Mouse (Mus musculus) neural tube, embryonic 12.5 days (tissue): ENCODE data around the gene Gm5460. TPM values are rescaled to one million over a fixed set of nuclear protein-coding genes. Genes with fewer than 3 reads are reported as not detected.

Experiments
- ATAC-seq: fragments of 200-750 bp; cut with Nextera tagmentation; 2 replicates; pipeline ENCODE4 v1.8.0; 2017; ENCODE audit warnings: low read depth, mild to moderate bottlenecking, moderate TSS enrichment, moderate library complexity; ENCODE audit not compliant: low FRiP score
- H3K27ac ChIP-seq: fragments of 300-500 bp; sonication (generic); 2 replicates; pipeline ENCODE4 v1.5.1; 2016
- H3K27me3 ChIP-seq: fragments of 300-500 bp; sonication (generic); replicated peaks from 2 replicates; pipeline ENCODE4 v1.6.1; 2016; ENCODE audit warnings: mild to moderate bottlenecking
- H3K36me3 ChIP-seq: fragments of 300-500 bp; sonication (generic); 2 replicates; pipeline ENCODE4 v1.6.1; 2016; ENCODE audit warnings: mild to moderate bottlenecking
- H3K4me1 ChIP-seq: fragments of 300-500 bp; sonication (generic); 2 replicates; pipeline ENCODE4 v1.6.1; 2016
- H3K4me2 ChIP-seq: fragments of 300-500 bp; sonication (generic); replicated peaks from 2 replicates; pipeline ENCODE4 v1.6.1; 2016; ENCODE audit warnings: mild to moderate bottlenecking
- H3K4me3 ChIP-seq: fragments of 300-500 bp; sonication (generic); 2 replicates; pipeline ENCODE4 v1.5.1; 2016
- H3K9ac ChIP-seq: fragments of 300-500 bp; sonication (generic); 2 replicates; pipeline ENCODE4 v1.6.1; 2016; ENCODE audit warnings: mild to moderate bottlenecking
- H3K9me3 ChIP-seq: fragments of 300-500 bp; sonication (generic); 2 replicates; pipeline ENCODE4 v1.6.1; 2016; ENCODE audit warnings: mild to moderate bottlenecking
- WGBS: fragments of 180-500 bp; shearing (Covaris S2); methylation state at CpG from one replicate; pipeline ENCODE4 v1.1.7; 2016; 5-methylcytosine and 5-hydroxymethylcytosine counted together
- polyA plus RNA-seq: library from polyadenylated mRNA; unstranded; fragments of >200 nt; fragmentation: Nextera tagmentation; extraction: Ambion mirVana; gene quantifications from 2 replicates; pipeline ENCODE4 v1.2.1, GENCODE M21; 2016

Gm5460 gene
- not detected in 2 replicates for polyA plus RNA-seq

DNA sequence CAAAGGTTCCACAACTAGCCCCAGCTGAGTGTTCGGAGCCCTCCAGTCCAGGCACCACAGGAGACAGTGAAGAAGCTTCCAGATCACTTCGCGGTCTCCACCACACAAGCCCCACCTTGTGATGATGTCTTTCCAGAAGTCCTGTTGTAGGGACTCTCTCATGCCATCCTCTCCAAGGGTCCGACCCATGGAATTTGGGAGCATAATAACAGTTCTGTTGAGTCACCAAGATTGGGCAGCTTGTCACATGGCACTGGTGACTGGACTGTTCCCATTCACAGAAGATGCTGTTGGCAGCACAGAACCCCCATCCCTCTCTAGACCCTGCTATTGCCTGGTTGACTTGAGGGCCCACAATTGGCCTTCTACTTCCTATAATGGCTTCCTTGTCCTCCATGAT lies at the start of gene Gm5460:
Gene Gm5460, plus strand, starts transcription at position 378 of the 400 bp plus-strand sequence.
- H3K9ac ChIP-seq, result no peak within 1 kb of the TSS
- H3K4me2 ChIP-seq, result no peak within 1 kb of the TSS
- no peak within 1 kb of the TSS for H3K27ac ChIP-seq
- ATAC-seq, result no peak
- WGBS, result 96% methylated on average over 4 of the region's 4 CpGs
- no peaks in the 10 kb centered on the region for H3K27me3 ChIP-seq
- no peaks in the 10 kb centered on the region for H3K36me3 ChIP-seq
- no peaks in the 10 kb centered on the region for H3K9me3 ChIP-seq
- no peak within 1 kb of the TSS for H3K4me3 ChIP-seq
- H3K4me1 ChIP-seq, result no peaks in the 10 kb centered on the region

DNA sequence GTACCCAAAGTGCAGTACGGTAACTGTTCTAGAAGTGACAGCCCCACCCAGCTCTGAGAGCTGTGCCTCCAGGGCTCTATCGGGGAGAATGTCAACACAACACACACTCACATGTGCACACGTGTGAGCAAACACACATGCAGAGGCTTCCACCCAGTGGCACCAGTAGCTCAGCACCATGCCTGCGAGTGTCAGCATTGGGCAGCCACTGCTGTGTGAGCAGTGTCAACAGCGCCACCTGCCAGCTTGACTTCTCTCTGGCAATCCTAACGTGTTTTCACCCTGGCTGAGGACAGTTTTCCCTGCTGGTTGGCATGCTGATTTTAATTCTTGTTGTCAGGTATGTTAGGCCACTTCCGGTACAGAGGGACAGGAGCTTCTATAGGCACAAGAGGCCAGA lies 43.9 kb upstream of the Gm5460 start:
- no peaks in the 10 kb centered on the region for H3K9me3 ChIP-seq
- 52% methylated on average over 7 of the region's 7 CpGs for WGBS
- ATAC-seq, result no peak

DNA sequence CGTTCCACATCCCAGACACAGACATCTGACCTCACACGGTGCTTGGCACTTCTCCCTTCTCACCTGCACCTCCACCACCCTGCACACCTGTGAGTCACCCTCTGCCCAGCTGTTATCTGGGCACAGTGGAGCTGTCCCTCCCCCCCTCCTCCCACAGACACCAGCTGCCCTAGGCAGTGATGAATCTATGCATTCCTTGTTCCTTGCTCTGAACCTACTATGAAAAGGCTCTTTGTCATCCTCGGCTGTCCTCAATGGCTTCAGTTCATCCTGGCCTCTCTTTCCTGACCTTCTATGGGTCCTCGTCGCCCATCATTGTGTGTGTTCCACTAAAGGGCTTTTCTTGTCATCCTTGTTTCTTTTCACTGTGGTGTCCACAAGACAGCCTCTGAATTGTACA lies 41.8 kb upstream of the Gm5460 start:
- 51% methylated on average over 5 of the region's 5 CpGs for WGBS
- H3K27me3 ChIP-seq, result peaks cover 4% of the 10 kb centered on the region; the same call in 1 of the 2 replicates

More for the DNA sequence above, 43.9 kb upstream of the Gm5460 start:
- Histone ChIP-seq H3K4me2 (no peak overlapping the region), H3K27me3 (no peaks in the 10 kb centered on the region), H3K4me3 (no peak overlapping the region), H3K4me1 (no peaks in the 10 kb centered on the region), H3K36me3 (no peaks in the 10 kb centered on the region), H3K9ac (no peak overlapping the region), H3K27ac (no peak overlapping the region)

DNA sequence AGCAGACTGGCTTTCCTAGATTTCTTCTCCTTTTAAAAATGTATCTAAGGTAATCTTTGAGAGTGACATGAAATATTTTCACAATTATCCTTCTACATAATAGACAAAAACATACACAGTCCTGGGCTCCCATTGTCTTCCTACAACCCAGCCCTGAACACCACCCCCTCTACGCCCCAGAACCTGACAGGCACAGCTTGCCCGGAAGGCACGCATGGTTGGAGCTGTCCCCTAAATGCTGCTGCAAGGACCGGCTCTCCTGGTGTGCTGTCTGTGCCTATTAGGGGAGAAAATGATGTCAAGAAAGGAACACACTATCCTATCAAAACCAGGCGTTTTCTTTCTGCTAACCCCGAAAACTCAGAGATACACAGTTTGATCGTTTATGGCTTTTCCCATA lies 38.8 kb upstream of the Gm5460 start:
- Histone ChIP-seq H3K27ac (no peak overlapping the region), H3K27me3 (peaks cover 4% of the 10 kb centered on the region; the same call in 1 of the 2 replicates), H3K36me3 (no peaks in the 10 kb centered on the region), H3K4me2 (no peak overlapping the region), H3K4me1 (peaks cover 7% of the 10 kb centered on the region), H3K9me3 (no peaks in the 10 kb centered on the region), H3K4me3 (no peak overlapping the region), H3K9ac (no peak overlapping the region)
- ATAC-seq, result no peak
- WGBS, result 45% methylated on average over 7 of the region's 7 CpGs

More for the DNA sequence above, 41.8 kb upstream of the Gm5460 start:
- H3K4me1 ChIP-seq, result peaks cover 7% of the 10 kb centered on the region
- no peak for ATAC-seq
- no peaks in the 10 kb centered on the region for H3K9me3 ChIP-seq
- H3K27ac ChIP-seq, result no peak overlapping the region
- no peak overlapping the region for H3K4me3 ChIP-seq
- H3K9ac ChIP-seq, result no peak overlapping the region
- no peaks in the 10 kb centered on the region for H3K36me3 ChIP-seq
- no peak overlapping the region for H3K4me2 ChIP-seq

DNA sequence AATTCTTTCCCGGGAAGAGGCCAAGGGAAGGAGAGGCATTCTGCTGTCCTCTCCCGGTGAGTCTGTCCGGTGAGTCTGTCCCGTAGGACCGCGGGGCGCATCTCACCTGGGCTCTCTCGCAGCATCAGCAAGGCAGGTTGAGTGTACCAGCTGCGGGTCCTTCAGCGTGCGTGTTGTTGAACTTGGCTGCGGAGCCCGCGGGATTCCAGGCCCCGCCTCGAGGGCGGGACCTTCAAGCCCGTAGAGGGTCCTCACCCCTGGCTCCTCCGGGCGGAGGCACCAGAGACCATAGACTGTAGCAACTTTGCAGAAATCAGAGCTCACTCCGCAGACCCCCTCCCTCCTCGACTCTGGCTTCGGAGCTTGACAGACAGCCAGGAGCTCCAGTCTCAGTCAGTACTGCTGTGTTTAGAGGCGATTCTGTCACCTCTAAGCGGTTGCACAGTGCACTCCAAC lies 37.9 kb upstream of the Gm5460 start, which contains the start of gene Zfp488:
Gene Zfp488, minus strand, starts transcription at position 161 of the 456 bp plus-strand sequence.
- H3K4me1 ChIP-seq, result peaks cover 7% of the 10 kb centered on the region
- H3K27ac ChIP-seq, result no peak within 1 kb of the TSS
- peak; percentile 65; the same call in 1 of the 2 replicates for ATAC-seq
- H3K27me3 ChIP-seq, result peaks cover 4% of the 10 kb centered on the region; the same call in 1 of the 2 replicates
- 2% methylated on average over 25 of the region's 25 CpGs for WGBS
- peak within 1 kb of the TSS; percentile 36 for H3K4me3 ChIP-seq
- no peak within 1 kb of the TSS for H3K9ac ChIP-seq
- H3K9me3 ChIP-seq, result no peaks in the 10 kb centered on the region
- peak within 1 kb of the TSS; percentile 79 for H3K4me2 ChIP-seq
- no peaks in the 10 kb centered on the region for H3K36me3 ChIP-seq

DNA sequence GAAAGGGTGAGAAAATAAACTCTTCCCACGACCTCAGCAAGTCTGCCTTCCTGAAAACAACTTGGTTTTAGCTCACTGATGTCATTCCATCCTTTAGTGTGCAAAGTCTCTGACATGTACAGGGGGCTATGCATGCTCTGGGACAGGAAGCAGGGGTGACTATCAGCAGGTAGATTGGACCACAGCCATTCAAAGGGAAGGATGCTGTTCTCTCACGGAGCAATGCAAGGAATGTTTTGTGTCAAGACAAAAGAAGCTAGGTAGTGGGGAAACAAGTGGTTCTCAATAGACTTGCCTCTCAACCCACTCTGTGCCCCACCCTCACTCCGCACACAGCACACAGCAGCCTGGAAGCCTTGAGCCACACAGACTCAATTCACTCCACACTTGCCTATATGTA lies 27.4 kb upstream of the Gm5460 start:
- Histone ChIP-seq H3K9me3 (no peaks in the 10 kb centered on the region), H3K4me3 (no peak overlapping the region), H3K27ac (no peak overlapping the region), H3K27me3 (no peaks in the 10 kb centered on the region), H3K9ac (no peak overlapping the region), H3K36me3 (no peaks in the 10 kb centered on the region), H3K4me2 (no peak overlapping the region), H3K4me1 (no peaks in the 10 kb centered on the region)
- 54% methylated on average over 3 of the region's 3 CpGs for WGBS
- no peak for ATAC-seq

DNA sequence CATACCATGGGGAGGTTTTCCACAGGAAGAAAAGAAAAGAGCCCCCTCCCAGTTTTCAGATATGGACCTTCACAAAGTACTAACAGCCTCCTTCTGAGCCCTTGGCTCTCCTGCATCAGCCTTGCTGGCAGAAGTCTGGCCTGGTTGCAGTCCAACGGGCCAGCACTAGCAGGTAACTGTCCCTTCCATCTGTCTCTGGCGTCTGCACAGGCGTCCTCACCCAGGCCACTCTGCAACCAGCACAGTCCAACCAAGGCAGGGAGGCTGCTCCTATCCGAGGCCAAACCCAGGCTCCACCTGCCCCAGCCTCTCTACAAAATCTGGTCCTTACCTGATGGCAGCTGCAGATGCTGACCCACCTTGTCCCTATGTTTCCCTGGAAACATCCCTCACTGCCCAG lies 24.6 kb upstream of the Gm5460 start:
- no peak overlapping the region for H3K27ac ChIP-seq
- ATAC-seq, result no peak
- no peaks in the 10 kb centered on the region for H3K27me3 ChIP-seq
- no peak overlapping the region for H3K4me3 ChIP-seq
- H3K36me3 ChIP-seq, result no peaks in the 10 kb centered on the region
- no peak overlapping the region for H3K9ac ChIP-seq
- 73% methylated on average over 4 of the region's 4 CpGs for WGBS
- no peaks in the 10 kb centered on the region for H3K9me3 ChIP-seq
- H3K4me1 ChIP-seq, result no peaks in the 10 kb centered on the region
- no peak overlapping the region for H3K4me2 ChIP-seq

DNA sequence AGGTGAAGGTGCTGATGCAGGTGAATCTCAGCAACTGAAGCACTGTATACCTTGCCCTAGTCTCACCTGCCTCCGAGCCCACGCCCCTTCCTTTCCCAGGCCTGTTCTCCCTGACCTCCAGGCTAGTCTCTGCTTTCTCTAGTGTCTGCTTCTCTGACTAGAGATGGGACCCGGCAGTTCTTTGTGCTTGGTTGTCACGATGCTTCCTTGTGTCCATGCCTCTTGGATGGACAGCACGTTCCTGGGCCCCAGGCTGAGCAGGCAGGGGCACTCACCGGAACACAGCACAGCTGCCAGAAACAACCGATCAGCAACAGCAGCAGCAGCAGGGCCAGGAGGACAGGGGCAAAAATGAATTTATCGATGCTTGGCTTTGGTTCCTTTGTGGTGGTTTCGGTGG lies 23.5 kb upstream of the Gm5460 start:
- no peak overlapping the region for H3K27ac ChIP-seq
- no peak overlapping the region for H3K4me2 ChIP-seq
- H3K4me3 ChIP-seq, result no peak overlapping the region
- ATAC-seq, result no peak
- H3K9me3 ChIP-seq, result no peaks in the 10 kb centered on the region
- H3K9ac ChIP-seq, result no peak overlapping the region
- H3K36me3 ChIP-seq, result no peaks in the 10 kb centered on the region
- WGBS, result 91% methylated on average over 9 of the region's 9 CpGs
- H3K4me1 ChIP-seq, result no peaks in the 10 kb centered on the region
- no peaks in the 10 kb centered on the region for H3K27me3 ChIP-seq

DNA sequence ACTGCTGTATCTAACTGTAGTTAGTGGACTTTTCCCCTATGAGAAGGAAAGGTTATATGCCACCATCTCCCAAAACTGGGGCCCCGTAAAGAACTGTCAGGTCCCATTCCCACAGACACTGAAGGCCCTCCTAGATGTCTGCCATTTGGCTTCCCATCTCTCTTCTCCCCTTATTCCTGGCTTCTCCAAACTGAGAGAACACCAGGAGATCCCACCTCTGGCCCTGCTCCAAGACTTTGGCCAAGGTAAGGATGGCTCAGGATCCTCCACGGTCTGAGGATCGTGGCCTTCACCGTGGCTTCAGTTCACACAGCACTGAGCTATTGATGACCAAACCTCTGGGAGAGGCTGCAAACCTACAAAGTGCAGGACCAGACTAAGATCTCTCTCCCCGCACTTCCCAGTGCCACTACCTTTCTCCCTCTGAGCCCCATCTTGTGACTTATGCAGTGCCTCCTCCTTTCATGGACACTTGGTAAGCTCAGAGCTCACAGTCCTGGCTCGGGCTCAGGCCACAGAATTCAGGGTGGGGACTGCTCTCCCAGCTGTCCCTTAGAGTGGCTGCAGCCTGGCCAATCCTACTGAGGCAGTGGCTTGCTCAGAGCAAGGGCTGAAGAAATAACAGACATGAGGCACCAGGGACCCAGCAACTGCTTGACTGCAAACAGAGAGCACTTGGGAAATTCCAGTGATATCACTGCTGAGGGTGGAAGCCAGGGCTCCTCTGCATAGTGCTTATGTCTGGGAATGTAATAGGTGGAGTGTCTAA lies 22.9 kb upstream of the Gm5460 start:
- H3K27ac ChIP-seq, result no peak overlapping the region
- no peaks in the 10 kb centered on the region for H3K4me1 ChIP-seq
- no peaks in the 10 kb centered on the region for H3K27me3 ChIP-seq
- H3K4me2 ChIP-seq, result no peak overlapping the region
- no peak overlapping the region for H3K9ac ChIP-seq
- ATAC-seq, result no peak
- H3K9me3 ChIP-seq, result no peaks in the 10 kb centered on the region
- H3K4me3 ChIP-seq, result no peak overlapping the region
- H3K36me3 ChIP-seq, result no peaks in the 10 kb centered on the region
- WGBS, result 92% methylated on average over 6 of the region's 6 CpGs

DNA sequence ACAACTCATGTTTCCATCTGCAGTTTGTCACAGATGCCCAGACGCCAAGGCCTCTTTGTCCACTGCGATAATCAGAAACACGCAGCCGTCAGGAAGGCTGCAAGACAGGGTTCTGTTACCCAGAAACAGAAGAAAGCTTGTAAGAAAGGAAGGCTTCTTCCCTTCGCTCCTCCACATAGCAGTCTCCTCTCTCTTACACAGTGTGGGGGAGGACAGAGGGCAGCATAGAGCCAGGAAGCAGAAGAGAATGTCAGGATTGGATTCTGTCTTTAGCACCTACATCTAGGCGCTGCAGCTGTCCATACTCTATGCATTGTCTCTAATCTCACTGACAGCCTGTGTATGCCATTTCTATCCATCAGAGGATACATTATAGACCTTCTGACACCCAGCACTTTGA lies 19.1 kb upstream of the Gm5460 start:
- no peaks in the 10 kb centered on the region for H3K9me3 ChIP-seq
- H3K4me1 ChIP-seq, result no peaks in the 10 kb centered on the region
- no peaks in the 10 kb centered on the region for H3K27me3 ChIP-seq
- no peak for ATAC-seq
- H3K4me3 ChIP-seq, result no peak overlapping the region
- no peak overlapping the region for H3K9ac ChIP-seq
- no peak overlapping the region for H3K4me2 ChIP-seq
- WGBS, result 77% methylated on average over 6 of the region's 6 CpGs
- H3K27ac ChIP-seq, result no peak overlapping the region
- H3K36me3 ChIP-seq, result no peaks in the 10 kb centered on the region

DNA sequence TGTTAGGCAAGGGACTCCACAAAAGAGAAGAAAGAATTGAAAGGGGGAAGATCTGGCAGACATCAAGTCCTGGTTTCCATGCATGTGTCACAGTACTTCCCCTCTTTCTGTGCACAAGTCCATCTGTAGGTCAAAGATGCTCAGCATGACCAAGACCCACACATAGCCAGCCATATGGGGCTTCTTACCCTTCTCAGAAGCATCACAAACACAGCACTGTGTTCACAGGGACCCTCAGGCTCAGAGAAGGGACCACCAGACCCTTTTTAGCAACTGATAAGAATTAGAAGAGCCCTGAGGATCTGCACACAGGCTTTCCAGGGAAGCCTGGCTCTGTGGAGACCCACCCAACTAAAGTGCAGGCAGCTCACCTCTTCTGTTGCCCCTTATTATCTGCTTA lies 16.5 kb upstream of the Gm5460 start:
- Histone ChIP-seq H3K4me3 (no peak overlapping the region), H3K9ac (no peak overlapping the region), H3K27ac (no peak overlapping the region), H3K4me2 (no peak overlapping the region), H3K27me3 (no peaks in the 10 kb centered on the region), H3K4me1 (no peaks in the 10 kb centered on the region), H3K36me3 (no peaks in the 10 kb centered on the region), H3K9me3 (no peaks in the 10 kb centered on the region)
- no peak for ATAC-seq

DNA sequence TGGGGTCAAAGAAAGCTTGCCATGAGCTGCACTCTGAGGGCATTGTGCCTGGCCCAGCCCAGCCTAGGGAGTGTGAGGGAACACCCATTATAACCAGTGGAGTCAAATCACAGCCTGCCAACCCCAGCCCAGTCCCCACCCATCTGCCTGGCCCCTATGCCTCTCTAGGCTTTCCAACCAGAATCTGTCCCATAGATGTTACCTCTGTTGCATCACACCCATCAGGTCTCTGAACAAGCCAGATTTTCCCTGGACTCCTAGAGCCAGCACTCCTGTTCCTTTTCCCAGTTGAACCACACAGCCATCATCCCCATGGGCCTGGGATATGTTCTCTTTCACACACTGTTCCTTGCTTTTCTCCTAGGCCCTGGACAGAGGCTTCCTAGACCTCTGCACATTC lies 15.1 kb upstream of the Gm5460 start:
- no peak for ATAC-seq
- Histone ChIP-seq H3K9ac (no peak overlapping the region), H3K4me1 (no peaks in the 10 kb centered on the region), H3K4me3 (no peak overlapping the region), H3K4me2 (no peak overlapping the region), H3K27me3 (no peaks in the 10 kb centered on the region), H3K36me3 (no peaks in the 10 kb centered on the region), H3K27ac (no peak overlapping the region), H3K9me3 (no peaks in the 10 kb centered on the region)

DNA sequence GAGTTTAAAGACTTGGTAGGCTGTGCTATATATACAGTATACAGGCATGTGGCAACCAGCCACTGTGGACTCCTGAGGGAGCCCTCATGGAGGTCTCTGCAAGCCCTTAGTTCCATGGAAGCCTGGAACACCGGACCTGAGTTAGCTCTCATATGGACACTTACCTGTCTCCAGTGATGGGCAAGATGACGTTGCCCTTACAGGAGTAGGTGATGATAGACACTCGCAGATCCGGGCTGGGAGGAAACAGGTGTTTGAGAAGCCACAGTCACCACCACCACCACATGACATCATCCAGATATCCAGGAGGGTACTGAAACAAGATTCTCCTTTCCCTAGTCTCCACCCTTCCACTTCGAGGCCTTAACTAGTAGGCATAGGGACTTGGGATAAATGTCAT lies 14.2 kb upstream of the Gm5460 start:
- H3K4me1 ChIP-seq, result no peaks in the 10 kb centered on the region
- no peak for ATAC-seq
- H3K4me3 ChIP-seq, result no peak overlapping the region
- WGBS, result 92% methylated on average over 5 of the region's 5 CpGs
- no peak overlapping the region for H3K9ac ChIP-seq
- no peaks in the 10 kb centered on the region for H3K27me3 ChIP-seq
- no peak overlapping the region for H3K27ac ChIP-seq
- no peaks in the 10 kb centered on the region for H3K36me3 ChIP-seq
- no peak overlapping the region for H3K4me2 ChIP-seq
- H3K9me3 ChIP-seq, result no peaks in the 10 kb centered on the region
